Mouse (Mus musculus) lung, embryonic 15.5 days (tissue): Measurements from ENCODE around the gene Fbln1. TPM values are rescaled to one million over a fixed set of nuclear protein-coding genes. Genes with fewer than 3 reads are reported as not detected.
"Not testable (repeated sequence)": the region's sequence is repeated elsewhere in the genome, so short reads cannot be mapped to it uniquely, and the experiment has no call there.

Source experiments
- ATAC-seq: fragments of 200-750 bp; cut with Nextera tagmentation; 2 replicates; pipeline ENCODE4 v1.8.0; 2017; ENCODE audit warnings: moderate number of reproducible peaks, borderline replicate concordance; ENCODE audit not compliant: low FRiP score, low TSS enrichment; ENCODE audit errors: extremely low read depth
- H3K27ac ChIP-seq: fragments of 300-500 bp; sonication (generic); 2 replicates; pipeline ENCODE4 v1.5.1; 2015; ENCODE audit warnings: moderate library complexity, mild to moderate bottlenecking, inconsistent platforms
- H3K27me3 ChIP-seq: fragments of 300-500 bp; sonication (generic); 2 replicates; pipeline ENCODE4 v1.6.1; 2015; ENCODE audit warnings: inconsistent platforms
- H3K36me3 ChIP-seq: fragments of 300-500 bp; sonication (generic); 2 replicates; pipeline ENCODE4 v1.6.1; 2015; ENCODE audit warnings: inconsistent platforms
- H3K4me1 ChIP-seq: fragments of 300-500 bp; sonication (generic); 2 replicates; pipeline ENCODE4 v1.6.1; 2015; ENCODE audit warnings: inconsistent platforms
- H3K4me2 ChIP-seq: fragments of 300-500 bp; sonication (generic); 2 replicates; pipeline ENCODE4 v1.6.1; 2015; ENCODE audit warnings: inconsistent platforms, mild to moderate bottlenecking, moderate library complexity
- H3K4me3 ChIP-seq: fragments of 300-500 bp; sonication (generic); 2 replicates; pipeline ENCODE4 v1.5.1; 2015; ENCODE audit warnings: mild to moderate bottlenecking, inconsistent platforms
- H3K9ac ChIP-seq: fragments of 300-500 bp; sonication (generic); 2 replicates; pipeline ENCODE4 v1.6.1; 2015; ENCODE audit warnings: inconsistent platforms
- H3K9me3 ChIP-seq: fragments of 300-500 bp; sonication (generic); 2 replicates; pipeline ENCODE4 v1.6.1; 2016; ENCODE audit warnings: inconsistent platforms
- WGBS: fragments of 180-500 bp; shearing (Covaris S2); methylation state at CpG from one replicate; pipeline ENCODE4 v1.1.7; 2015; 5-methylcytosine and 5-hydroxymethylcytosine counted together
- polyA plus RNA-seq: library from polyadenylated mRNA; unstranded; fragments of >200 nt; fragmentation: Nextera tagmentation; extraction: Ambion mirVana; gene quantifications from 2 replicates; pipeline ENCODE4 v1.2.1, GENCODE M21; 2015

Gene Fbln1
- polyA plus RNA-seq, 1 experiment from 2014 or later: 248 TPM

- Histone ChIP-seq H3K9ac (no peak overlapping the region), H3K27ac (no peak overlapping the region), H3K4me3 (no peak overlapping the region), H3K4me1 (peaks cover 18% of the 10 kb centered on the region), H3K27me3 (no peaks in the 10 kb centered on the region), H3K4me2 (no peak overlapping the region), H3K9me3 (no peaks in the 10 kb centered on the region), H3K36me3 (no peaks in the 10 kb centered on the region)
- ATAC-seq: no peak
- 93% methylated on average over 2 of the region's 2 CpGs for WGBS
Observed at GRCm38 (mm10) chr15:85307061-85307660, 101.4 kb downstream of the Fbln1 start.

DNA sequence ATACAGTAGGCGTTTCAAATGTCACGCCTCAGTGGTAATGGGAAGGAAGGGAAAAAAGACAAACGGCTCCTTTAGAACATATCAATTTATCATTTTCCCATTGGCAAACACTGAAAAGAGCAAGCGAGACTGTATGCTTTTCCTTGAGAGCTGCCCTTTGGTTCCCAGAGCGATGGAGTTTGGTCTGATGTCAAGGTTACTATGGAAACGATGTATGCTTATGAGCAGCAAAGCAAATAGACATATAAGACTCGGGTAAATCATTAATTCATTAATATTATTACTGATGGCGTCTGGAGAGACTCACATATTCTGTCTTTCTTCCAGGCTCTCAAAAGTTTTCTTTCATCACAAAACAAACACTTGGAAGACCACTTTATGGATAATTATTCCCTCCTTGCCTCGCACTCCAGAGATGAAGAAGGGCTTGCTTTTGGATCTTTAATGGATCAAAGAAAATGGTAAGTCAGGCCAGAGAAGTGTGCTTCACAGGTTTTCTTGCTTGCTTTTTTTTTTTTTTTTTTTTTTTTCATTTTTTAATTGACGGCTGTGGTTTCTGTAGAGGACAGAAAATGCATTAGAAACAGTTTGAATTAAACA is 105.4 kb downstream of the Fbln1 start:
- Histone ChIP-seq H3K4me2 (no peak overlapping the region), H3K9me3 (no peaks in the 10 kb centered on the region), H3K9ac (no peak overlapping the region), H3K4me1 (peaks cover 35% of the 10 kb centered on the region), H3K36me3 (no peaks in the 10 kb centered on the region), H3K27me3 (no peaks in the 10 kb centered on the region), H3K27ac (peak overlapping the region; percentile 70), H3K4me3 (no peak overlapping the region)
- WGBS: 44% methylated on average over 10 of the region's 10 CpGs
- ATAC-seq: peak; percentile 64; the same call in 1 of the 2 replicates

DNA sequence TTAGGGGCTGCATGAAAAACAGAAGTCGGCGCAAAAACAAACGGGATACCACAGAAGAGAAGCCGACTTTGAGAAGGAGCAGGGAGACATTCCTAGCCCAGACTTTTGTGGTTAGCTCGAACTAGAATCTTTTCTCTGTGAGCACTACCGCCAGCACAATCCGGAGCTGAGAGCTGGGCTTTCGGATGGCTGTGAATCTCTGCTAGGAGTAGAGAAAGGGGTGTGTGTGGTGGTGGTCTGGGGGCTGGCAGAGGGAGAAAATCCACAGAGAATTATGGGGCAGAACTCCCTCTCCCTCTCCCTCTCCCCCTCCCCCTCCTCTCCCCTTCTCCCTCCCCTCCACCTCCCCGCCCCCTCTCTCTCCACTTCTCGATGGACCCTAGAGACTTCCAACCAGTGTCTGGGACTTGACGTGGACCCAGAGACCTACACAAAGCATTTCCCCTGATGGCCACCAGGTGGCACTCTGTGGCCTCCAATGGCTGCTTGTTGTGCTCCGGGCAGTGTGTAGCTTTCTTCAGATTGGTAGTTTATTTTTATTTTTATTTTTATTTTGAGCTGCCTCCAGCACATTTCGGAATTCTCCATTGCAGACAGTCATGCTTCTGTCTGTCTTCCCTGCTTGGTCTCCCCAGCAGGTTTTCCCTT is 109.8 kb downstream of the Fbln1 start:
- 27% methylated on average over 11 of the region's 13 CpGs for WGBS
- ATAC-seq: peak; percentile 44; the same call in 1 of the 2 replicates
- no peak overlapping the region for H3K4me3 ChIP-seq
- H3K4me1 ChIP-seq: peaks cover 32% of the 10 kb centered on the region; the same call in 1 of the 2 replicates
- H3K27me3 ChIP-seq: no peaks in the 10 kb centered on the region
- no peaks in the 10 kb centered on the region for H3K9me3 ChIP-seq
- no peak overlapping the region for H3K4me2 ChIP-seq
- no peak overlapping the region for H3K9ac ChIP-seq
- peak overlapping the region; percentile 43; the same call in 1 of the 2 replicates for H3K27ac ChIP-seq
- no peaks in the 10 kb centered on the region for H3K36me3 ChIP-seq

DNA sequence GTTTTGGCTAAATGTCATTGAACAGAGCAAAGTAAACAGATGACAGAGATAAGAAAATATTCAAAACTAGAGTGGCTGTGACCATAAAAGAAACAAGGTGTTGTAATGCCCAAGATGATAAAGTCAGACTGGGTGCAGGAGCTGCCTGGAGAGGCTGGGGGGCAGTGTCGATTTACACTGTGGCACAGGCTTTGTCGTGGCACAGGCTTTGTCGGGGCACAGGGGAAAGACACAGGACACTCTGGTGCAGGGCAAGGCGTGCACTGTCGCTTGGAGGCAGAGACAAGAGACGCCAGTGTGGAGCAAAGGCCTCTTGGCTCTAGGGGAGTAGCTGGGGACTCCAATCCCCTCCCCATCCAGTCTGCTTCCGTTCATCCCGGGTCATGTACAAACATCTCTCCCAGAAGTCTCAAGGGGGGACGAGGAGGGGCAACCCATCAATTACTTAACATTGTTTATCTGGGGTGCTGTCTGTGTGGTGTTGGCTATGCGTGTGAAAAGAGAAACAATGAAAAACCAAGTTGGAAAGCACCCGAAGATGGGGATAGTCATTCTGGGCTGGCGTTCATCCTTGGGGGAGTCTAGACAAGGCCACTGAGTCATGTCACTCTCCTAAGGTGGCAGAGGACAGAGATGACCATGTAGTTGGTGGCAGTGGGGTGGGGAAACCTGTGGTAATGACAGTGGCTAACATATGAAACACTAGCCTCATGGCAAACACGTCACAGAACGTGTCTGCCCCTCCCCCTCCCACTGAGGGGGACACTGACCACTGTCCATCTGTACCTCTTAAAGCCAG is 110.8 kb downstream of the Fbln1 start:
- H3K4me3 ChIP-seq: no peak overlapping the region
- no peaks in the 10 kb centered on the region for H3K9me3 ChIP-seq
- no peak overlapping the region for H3K4me2 ChIP-seq
- no peaks in the 10 kb centered on the region for H3K36me3 ChIP-seq
- no peaks in the 10 kb centered on the region for H3K27me3 ChIP-seq
- H3K4me1 ChIP-seq: peaks cover 31% of the 10 kb centered on the region; the same call in 1 of the 2 replicates
- no peak for ATAC-seq
- no peak overlapping the region for H3K27ac ChIP-seq
- WGBS: 15% methylated on average over 14 of the region's 14 CpGs
- no peak overlapping the region for H3K9ac ChIP-seq

GRCm38 (mm10) chr15:85319924-85320668 is 114.3 kb downstream of the Fbln1 start:
- WGBS: 61% methylated on average over 11 of the region's 11 CpGs
- H3K9me3 ChIP-seq: no peaks in the 10 kb centered on the region

GRCm38 (mm10) chr15:85323214-85323613 is 117.5 kb downstream of the Fbln1 start:
- no peaks in the 10 kb centered on the region for H3K27me3 ChIP-seq
- 78% methylated on average over 4 of the region's 4 CpGs for WGBS
- no peak overlapping the region for H3K27ac ChIP-seq
- no peak for ATAC-seq
- no peak overlapping the region for H3K4me2 ChIP-seq
- no peaks in the 10 kb centered on the region for H3K9me3 ChIP-seq
- H3K4me1 ChIP-seq: no peaks in the 10 kb centered on the region
- H3K9ac ChIP-seq: no peak overlapping the region
- no peak overlapping the region for H3K4me3 ChIP-seq
- no peaks in the 10 kb centered on the region for H3K36me3 ChIP-seq

More at GRCm38 (mm10) chr15:85319924-85320668, 114.3 kb downstream of the Fbln1 start:
- Histone ChIP-seq H3K4me1 (peaks cover 13% of the 10 kb centered on the region; the same call in 1 of the 2 replicates), H3K27me3 (no peaks in the 10 kb centered on the region), H3K4me3 (no peak overlapping the region), H3K4me2 (no peak overlapping the region), H3K9ac (no peak overlapping the region), H3K36me3 (no peaks in the 10 kb centered on the region), H3K27ac (no peak overlapping the region)
- no peak for ATAC-seq

DNA sequence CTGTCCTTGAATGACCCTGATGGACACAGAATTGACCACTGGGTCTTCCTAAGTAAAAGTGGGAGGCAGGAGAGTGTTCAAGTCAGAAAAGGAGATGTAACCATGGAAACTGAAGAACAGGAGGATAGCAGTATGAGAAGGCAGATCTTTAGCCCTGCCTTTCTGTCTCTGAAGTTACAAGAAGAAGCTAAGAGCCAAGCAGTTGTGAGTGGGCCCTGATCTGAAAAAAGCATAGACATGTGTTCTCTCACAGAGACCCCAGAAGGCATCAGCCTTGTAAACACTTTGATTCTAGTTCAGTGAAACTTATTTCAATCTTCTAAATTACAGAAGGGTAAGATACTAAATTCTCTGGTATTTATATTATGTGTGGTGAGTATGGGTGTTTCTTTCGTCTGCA is 118.7 kb downstream of the Fbln1 start:
- Histone ChIP-seq H3K4me1 (no peaks in the 10 kb centered on the region), H3K27ac (no peak overlapping the region), H3K9me3 (no peaks in the 10 kb centered on the region), H3K36me3 (no peaks in the 10 kb centered on the region), H3K9ac (no peak overlapping the region), H3K4me2 (no peak overlapping the region), H3K4me3 (no peak overlapping the region), H3K27me3 (no peaks in the 10 kb centered on the region)
- 97% methylated on average over 1 of the region's 1 CpGs for WGBS
- ATAC-seq: no peak

DNA sequence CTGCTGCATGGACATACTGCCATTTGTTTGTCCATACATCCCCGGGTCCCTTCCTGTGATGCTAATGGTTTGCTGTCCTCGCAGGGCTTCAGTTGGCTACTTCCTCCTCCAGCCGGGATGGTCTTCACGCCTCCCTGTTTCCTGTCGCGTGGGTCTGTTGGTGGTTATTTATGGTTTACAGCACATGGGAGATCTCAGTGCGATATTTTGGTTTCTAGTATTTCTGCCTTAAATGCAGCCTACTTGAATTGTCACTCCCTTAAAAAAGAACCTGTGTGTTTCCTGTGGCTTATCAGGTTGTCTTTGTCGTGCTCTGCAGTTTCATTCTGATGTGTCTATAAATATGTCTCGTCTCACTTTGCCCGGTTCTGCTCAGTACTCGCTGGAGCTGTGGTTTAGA is 122.1 kb downstream of the Fbln1 start:
- Histone ChIP-seq H3K9me3 (no peaks in the 10 kb centered on the region), H3K4me3 (no peak overlapping the region), H3K9ac (no peak overlapping the region), H3K4me1 (no peaks in the 10 kb centered on the region), H3K36me3 (no peaks in the 10 kb centered on the region), H3K27me3 (no peaks in the 10 kb centered on the region), H3K4me2 (no peak overlapping the region), H3K27ac (no peak overlapping the region)
- WGBS: 35% methylated on average over 11 of the region's 11 CpGs
- no peak for ATAC-seq

DNA sequence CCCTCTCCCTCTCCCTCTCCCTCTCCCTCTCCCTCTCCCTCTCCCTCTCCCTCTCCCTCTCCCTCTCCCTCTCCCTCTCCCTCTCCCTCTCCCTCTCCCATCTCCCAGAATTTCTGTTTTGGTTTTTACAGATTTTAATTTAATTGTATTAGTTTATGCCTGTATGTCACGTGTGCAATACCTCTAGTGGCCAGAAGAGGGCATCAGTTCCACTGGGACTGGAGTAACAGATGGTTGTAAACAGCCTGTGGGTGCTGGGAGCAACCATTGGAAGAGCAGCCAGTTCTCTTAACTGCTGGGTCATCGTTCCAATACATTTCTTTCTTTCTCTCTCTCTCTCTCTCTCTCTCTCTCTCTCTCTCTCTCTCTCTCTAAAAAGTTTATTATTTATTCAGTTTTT is 122.7 kb downstream of the Fbln1 start:
- not testable (repeated sequence) for H3K4me2 ChIP-seq
- 84% methylated on average over 2 of the region's 2 CpGs for WGBS

GRCm38 (mm10) chr15:85329096-85329495 is 123.3 kb downstream of the Fbln1 start:
- WGBS: 93% methylated on average over 5 of the region's 5 CpGs
- no peaks in the 10 kb centered on the region for H3K9me3 ChIP-seq
- H3K36me3 ChIP-seq: no peaks in the 10 kb centered on the region
- ATAC-seq: no peak
- no peak overlapping the region for H3K4me3 ChIP-seq
- no peaks in the 10 kb centered on the region for H3K4me1 ChIP-seq
- no peak overlapping the region for H3K27ac ChIP-seq
- no peak overlapping the region for H3K4me2 ChIP-seq
- H3K9ac ChIP-seq: no peak overlapping the region
- H3K27me3 ChIP-seq: no peaks in the 10 kb centered on the region

More for the DNA sequence above, 122.7 kb downstream of the Fbln1 start:
- not testable (repeated sequence) for H3K36me3 ChIP-seq, H3K4me1 ChIP-seq, H3K9me3 ChIP-seq, H3K27ac ChIP-seq, H3K27me3 ChIP-seq, H3K9ac ChIP-seq, ATAC-seq, H3K4me3 ChIP-seq

GRCm38 (mm10) chr15:85330024-85330423 is 124.3 kb downstream of the Fbln1 start:
- 77% methylated on average over 6 of the region's 6 CpGs for WGBS
- no peak for ATAC-seq

More at GRCm38 (mm10) chr15:85330024-85330423, 124.3 kb downstream of the Fbln1 start:
- H3K9me3 ChIP-seq: no peaks in the 10 kb centered on the region
- H3K27me3 ChIP-seq: no peaks in the 10 kb centered on the region
- H3K9ac ChIP-seq: no peak overlapping the region
- no peaks in the 10 kb centered on the region for H3K36me3 ChIP-seq
- H3K4me2 ChIP-seq: no peak overlapping the region
- no peak overlapping the region for H3K4me3 ChIP-seq
- no peak overlapping the region for H3K27ac ChIP-seq
- no peaks in the 10 kb centered on the region for H3K4me1 ChIP-seq
